Mouse (Mus musculus): ENCODE results near the gene Kif1c.

The Kif1c gene

DNA sequence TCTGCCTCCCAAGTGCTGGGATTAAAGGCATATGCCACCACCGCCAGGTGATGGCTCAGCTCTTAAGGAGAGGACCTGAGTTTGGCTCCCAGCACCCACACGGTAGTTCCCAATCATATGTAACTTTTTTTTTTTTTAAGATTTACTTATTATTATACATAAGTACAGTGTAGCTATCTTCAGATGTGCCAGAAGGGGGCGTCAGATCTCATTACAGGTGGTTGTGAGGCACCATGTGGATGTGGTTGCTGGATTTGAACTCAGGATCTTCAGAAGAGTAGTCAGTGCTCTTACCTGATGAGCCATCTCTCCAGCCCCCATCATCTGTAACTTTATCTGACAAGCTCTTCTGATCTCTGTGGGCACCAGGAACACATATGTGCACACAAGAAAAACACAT, 3.0 kb upstream of the Kif1c start:
- DNase-seq (ENCODE audit: low read depth, low spot score), result no peak

DNA sequence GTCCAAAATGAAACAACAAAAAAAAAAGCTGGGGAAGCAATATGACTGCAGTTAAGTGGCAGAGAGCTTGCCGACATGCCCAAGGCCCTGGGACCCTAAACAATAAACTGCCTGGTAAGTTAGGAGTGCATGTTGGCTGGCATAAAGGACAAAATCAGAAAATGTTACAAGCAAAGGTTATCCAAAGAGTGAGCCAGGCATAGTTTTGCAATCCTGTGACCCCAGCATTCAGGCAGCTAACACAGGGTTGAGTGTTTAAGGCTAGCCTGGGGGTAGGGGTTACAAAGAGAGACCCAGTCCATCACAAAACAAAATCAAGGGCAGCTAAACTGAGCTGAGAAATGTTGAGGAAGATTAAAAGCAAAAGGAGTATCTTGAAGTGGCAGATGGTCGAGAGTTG, 1.3 kb upstream of the Kif1c start:
- DNase-seq (ENCODE audit: low read depth, low spot score), result no peak

DNA sequence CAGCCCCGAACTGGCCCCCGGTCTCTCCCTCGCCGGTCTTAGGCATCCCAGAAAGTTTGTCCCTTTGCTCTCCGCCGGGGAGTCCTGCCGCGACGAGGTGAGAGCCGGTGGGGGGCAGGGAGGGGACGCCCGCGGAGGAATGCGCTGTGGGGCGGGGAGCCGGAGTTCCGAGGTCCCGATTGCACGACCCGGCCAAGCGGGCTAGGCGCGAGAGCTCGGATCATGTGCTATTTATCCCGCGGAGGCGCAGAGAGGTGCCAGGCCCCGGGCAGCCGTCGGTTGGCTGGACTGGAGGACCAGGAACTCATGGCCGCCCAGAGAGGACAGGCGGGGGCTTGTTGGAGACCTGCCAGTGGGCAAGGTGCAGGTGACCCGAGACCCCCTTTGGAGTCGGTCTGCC, 265 bp downstream of the Kif1c start:
- no peak for DNase-seq (ENCODE audit: low read depth, low spot score)

DNA sequence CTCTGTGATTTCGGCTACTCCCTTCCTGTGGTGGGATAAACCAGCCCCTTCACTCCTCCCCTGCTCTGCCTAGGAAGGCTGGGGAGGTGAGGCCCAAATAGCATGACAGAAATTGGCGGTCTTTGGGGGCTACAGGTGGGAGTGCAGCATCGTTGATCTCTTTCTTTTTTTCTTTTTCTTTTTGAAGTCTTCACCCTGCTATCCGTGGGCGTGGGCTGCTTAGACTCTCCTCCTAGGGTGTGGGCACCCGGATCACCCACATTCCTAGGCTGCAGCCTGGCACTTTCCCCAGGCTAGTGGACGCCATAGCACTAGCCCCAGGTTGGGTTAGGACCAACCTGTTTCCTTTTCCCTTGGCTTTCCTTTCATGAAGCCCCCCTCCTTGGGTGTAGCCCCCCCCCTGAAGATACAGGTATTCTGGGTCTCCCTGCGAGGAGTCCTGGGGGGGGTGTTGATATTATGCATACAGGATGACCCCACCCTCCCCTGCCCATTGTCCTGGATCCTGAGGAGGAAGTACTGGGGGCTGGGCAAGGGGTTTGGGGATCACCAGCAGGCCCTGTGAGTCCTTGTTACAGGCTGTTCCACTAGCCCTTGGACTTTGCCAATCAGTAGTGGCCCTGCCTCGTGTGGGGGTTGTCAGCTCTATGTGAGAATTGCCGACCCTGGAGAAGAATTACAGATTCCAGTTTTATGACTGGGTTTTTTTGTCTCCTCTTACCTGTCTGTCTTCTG, 1.0 kb downstream of the Kif1c start:
- no peak for DNase-seq (ENCODE audit: low read depth, low spot score)

DNA sequence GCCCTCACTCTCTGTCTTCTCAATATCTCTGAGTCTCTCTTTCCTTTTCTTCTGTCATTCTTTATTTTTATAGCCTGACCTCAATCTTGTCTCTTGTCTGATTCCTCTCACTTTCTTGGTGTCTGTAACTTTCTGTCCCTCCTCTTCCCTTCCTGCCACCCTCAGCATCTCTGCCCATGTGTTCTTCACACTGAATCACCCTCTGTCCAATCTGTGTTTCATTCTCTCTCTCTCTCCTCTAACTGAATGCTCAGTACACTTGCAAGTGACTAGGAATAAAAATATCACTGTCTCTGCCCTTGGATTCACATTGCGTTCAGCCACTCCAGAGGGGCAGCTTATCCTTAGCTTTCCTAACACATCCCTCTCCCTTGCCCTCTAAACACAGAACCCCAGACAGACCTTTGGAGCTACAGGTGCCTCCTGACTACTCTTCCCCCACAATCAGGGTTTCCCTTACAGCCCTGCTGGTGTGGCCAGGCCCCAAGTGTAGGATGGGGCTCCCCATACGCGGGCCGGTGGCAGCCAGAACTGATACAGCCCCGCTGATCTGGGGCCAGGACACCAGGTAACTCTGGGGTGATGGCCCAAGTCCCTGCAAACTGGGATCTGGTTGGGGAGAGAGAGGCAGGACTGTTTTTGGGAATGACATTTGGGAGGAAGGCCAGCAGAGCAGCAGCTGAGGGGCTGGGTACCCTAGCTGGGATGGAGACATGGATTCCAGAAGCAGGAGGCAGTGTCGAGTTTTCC, 1.8 kb downstream of the Kif1c start:
- no peak for DNase-seq (ENCODE audit: low read depth, low spot score)

DNA sequence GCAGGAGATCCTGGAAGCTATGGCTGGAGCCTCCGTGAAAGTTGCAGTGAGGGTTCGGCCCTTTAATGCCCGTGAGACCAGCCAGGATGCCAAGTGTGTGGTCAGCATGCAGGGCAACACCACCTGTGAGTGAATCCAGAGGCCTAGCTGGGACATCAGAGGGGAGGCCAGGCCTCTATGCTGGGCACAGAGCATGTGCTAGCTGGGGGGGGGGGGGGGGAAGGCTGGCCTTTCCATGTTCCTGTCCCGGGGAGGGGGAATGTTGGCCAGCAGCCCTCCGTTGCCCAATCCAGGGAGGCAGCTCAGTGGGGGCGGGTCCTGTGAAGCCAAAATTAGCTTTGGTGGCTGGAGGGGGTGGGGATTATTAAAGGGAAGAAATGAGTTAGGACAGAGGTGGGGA, 2.4 kb downstream of the Kif1c start:
- no peak for DNase-seq (ENCODE audit: low read depth, low spot score)

DNA sequence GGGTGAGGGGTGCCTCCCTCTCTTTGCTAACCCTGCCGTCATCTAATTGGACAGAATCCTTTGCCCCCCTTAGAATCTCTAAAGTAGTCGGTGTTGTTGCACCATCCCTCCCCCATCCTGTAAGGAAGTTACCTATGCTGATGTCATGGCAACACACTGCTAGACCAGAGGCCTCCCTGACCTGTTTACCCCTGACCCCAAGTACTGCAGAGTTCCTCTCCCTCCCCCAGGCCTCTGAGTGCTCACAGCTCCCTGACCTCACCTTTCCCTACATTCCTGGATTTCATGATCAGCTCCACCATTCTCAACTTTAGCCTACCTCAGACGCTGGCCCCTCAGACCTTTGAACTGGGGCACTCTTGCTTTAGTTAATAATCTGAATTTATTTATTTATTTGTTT, 5.8 kb downstream of the Kif1c start:
- no peak for DNase-seq (ENCODE audit: low read depth, low spot score)

DNA sequence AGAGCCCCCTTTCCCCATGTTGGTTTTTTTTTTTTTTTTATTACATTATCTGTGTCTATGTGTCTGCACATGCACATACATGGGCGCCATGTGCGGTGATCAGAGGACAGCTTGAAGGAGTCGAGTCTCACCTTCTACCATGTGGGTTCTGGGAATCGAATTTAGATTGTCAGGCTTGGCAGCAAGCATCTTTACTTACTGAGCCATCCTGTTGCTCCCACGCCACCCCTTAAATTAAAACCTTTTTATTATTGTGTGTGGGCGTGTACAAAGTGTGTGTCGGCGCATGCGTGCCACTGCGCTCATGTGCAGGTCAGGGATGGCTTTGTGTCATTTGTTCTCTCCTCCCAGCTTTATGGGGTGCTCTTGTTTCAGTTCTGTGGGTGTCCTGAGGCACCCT, 10.7 kb downstream of the Kif1c start:
- no peak for DNase-seq (ENCODE audit: low read depth, low spot score)

DNA sequence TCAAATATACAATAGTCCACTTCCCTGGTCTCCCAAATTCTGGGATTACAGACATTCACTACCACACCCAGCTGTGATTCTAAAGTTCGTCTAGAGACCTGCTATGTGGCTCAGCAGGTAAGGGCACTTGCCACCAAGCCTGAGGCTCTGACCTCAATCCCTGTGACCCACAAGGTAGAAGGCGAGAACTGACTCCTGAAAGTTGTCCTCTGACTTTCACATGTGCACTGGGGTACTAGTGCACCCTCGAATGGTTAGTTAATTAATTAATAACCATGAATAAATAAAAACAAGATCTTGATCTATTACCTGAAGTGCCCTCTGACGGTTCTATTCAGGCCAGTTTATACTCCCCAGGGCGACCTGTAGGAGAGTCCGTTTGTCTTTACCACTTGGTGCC, 12.9 kb downstream of the Kif1c start:
- DNase-seq (ENCODE audit: low read depth, low spot score), result no peak

DNA sequence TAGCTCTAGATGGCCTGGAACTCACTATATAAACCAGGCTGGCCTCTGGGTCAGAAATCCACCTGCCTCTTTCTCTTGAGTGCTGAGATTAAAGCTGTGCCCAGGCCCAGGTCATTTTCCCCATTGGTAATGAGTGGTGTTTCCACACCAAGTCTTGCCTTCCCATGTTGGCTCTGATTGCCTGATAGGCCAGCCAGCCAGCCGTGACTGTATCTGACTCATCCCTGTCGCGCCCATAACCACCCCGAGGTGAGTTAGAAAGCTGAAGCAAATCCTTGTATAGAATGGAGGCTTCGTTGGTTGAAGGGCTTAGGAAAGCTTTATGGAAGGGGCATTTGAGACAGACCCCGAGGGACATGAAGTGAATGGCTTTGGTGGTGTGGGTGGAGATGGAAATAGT, 15.5 kb downstream of the Kif1c start:
- no peak for DNase-seq (ENCODE audit: low read depth, low spot score)

DNA sequence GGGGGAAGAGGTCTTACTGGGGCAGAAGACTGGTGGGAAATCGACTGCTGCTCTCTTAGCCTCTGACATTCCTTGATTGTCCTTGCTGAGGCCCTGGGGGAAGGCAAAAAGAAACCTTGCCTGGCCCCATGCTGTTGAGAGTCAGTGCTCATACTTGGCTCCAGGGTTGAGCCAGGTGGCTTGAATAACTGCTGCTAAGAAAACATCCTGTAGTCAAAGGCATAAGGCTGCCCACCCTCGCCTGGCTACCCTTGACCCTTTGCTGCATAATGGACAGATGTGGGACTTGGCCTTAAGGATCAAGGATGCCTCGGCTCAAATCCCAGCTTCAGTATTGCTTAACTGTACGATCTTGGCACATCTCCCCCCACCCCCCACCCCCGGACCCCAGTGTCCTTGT, 18.1 kb downstream of the Kif1c start:
- no peak for DNase-seq (ENCODE audit: low read depth, low spot score)

DNA sequence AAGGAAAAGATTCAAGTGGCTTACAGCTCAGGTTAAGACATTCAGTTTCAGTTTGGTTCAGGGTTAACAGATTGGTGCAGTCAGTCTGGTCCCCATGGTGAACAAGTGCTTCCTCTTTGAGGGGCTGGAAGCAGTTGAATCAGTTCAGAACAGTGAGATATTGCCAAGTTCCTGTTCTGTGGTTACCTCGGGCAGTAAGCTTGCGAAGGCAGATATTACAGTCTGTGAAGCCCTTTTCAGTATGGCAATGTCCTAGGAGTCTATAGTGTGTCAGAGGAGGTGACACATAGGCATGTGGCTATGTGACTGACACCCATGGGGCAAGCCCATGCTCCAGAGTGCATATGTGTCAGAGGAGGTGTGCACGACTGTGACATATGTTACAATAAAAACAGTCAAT, 20.2 kb downstream of the Kif1c start:
- no peak for DNase-seq (ENCODE audit: low read depth, low spot score)

DNA sequence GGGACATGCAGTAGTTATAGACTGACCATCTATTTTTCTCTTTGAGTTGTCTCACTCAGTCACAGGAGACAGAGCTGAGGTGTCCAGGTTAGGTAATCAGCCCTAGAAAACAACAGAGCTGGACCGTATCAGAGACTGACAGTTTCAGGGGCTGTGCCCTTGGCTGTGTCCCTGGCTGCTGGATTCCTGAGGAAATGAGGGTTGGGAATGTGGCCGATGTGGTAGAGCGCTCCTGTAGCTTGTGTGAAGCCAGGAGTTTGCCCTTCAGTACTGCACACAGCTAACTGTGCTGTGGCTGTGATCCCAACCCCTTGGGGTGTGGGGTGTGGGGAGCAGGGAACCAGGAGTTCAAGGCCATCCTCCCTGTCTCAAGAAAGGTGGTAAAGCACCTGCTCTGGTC, 20.7 kb downstream of the Kif1c start:
- no peak for DNase-seq (ENCODE audit: low read depth, low spot score)

DNA sequence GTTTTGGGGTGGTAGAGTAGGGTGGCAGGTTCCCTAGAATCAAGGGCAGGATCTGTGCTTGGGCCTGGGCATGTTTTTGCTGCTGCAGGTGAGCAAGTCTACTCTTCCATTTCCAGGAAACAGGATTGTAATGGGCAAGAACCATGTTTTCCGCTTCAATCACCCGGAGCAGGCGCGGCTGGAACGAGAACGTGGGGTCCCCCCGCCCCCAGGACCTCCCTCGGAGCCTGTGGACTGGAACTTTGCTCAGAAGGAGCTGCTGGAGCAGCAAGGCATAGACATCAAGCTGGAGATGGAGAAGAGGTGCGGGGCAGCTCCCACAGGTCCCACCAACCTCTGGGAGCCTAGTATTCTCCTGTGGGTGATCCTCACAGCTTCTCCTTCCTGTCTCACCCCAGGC, 24.4 kb downstream of the Kif1c start:
- no peak for DNase-seq (ENCODE audit: low read depth, low spot score)

DNA sequence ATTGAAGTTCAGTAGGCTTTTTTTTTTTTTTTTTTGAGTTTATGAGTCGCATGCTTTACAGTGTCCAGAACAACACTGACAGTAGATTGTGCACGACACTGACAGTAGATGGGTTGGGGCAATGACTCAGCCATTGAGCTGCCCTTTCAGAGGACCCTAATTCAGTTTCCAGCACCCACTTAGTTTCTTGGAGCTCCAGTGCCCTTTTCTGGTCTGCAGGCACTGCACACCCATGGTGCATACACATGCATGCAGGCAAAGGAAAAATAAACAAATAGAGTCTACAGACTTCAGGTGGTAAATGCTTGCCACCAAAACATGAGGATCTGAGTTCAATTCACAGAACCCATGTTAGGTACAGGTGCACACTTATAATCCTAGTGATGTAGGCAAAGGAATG, 26.2 kb downstream of the Kif1c start:
- DNase-seq (ENCODE audit: low read depth, low spot score), result no peak

DNA sequence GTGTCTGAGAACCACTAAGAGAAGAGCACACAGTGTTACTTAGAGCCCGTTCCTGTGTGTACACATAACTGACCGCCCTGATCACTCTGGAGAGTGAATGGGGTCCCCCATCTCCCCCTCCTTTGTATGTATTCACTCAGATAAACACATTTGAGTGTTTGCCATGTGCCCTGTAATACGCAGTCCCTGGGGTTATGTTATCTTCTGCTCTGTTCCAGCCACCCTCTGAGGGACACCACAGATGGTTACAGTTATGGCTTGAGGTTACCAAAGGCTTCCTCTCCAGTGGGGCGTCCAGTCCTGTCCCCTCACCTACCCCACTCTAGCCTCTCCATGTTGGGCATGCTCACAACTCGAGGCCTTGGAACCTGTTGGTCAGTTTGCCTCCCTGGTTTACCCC, 27.0 kb downstream of the Kif1c start:
- DNase-seq (ENCODE audit: low read depth, low spot score), result no peak

DNA sequence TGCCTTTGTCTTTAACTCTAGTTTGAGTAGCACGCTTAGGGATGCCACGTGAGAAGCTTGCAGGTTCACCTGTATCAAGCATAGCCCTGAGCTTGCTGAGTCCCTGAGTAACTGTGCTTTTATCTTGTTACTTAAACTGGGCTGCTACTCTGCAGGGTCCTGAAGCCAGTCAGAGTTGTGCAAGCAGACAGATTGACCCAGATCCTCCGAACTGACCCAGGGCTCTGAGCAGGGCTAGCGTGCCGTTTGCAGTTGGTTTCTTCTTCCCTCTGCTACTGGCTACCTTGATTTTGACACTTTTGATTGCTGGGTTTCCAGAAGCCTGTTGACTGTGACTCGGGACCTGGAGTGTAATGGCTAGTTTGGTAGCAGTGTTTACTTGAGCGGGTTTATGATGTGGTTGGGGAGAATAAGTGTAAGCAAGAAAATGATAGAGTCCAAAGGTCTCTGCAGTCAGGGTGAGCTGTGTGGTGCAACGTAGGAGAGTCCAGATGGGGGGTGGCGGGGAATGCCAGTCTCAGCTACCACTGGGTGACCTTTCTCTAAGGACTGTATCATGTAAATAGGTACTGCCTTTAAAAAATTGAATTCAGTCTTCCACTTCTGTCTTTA, 30.2 kb downstream of the Kif1c start:
- no peak for DNase-seq (ENCODE audit: low read depth, low spot score)

DNA sequence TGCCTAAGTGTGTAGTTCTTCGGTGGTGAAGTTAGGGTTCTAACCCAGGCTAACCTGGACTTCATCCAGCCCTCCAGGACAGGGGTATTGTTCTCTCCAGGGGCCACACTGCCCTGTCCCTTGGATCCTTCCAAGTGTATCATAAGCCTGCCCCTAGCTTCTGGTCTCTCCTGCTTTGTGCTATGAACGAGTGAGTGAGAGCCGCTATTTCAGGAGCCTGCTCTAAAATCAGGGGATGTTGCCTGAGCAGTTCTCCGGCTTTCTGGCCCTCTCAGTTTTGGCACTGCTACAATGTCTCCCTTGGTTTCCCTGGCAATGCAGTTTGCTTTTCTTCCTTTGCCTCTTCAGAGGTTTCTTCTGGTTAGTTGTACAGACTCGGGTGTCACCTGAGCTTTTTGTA, 30.8 kb downstream of the Kif1c start:
- DNase-seq (ENCODE audit: low read depth, low spot score), result no peak

DNA sequence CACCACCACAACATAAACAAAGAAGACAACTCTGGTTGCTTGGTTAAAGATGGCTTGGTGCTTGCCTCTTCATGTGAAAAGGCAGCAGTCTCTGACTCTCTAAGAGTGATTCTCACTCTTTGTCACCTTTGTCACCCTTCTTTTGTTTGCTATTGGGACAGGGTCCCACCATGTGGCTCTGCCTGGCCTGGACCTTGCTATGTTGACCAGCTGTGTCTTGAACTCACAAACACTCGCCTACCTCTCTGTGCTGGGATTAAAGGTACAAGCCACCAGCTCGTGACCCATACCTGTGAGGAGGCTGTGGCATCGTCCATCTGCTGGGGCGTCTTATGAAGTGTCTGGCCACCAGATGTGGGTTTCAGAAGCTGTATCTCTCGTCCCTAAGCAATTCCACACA, 32.9 kb downstream of the Kif1c start:
- no peak for DNase-seq (ENCODE audit: low read depth, low spot score)

DNA sequence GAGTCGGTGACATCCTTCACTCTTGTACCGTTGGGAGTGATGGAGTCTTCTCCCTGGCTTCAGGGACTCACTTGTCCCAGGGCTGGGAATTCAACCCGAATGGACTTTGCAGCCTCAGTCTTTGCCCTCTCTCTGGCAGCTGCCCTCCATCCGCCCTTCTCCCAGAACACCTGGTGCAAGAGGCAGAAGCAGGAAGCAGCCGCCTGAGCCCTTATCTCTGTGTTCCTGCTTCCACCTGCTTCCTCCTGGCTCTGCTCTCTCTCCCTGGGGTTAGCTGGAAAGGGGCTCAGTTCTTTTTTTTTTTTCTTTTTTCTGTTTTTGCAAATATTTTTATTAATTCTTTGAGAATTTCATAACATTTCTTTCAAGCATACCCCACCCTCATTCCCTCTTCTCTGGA, 37.4 kb downstream of the Kif1c start:
- no peak for DNase-seq (ENCODE audit: low read depth, low spot score)

DNA sequence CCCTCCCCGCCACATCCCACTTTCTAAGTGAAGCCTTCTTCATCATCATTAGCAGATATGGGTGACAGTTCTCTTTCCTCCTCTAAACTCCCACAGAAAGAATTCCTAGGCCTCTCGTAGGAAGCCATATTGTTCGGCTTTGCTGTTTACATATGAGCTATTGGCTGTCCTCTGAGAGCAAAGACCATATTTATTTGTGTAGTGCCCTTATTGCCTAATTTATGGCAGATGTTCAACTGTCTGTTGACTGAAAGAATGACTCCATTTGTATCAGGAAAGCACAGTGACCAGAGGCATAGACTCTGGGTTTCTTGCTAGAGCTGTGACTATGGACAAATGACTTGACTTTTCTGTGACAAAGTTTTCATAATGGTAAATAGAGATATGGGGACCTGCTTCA, 41.3 kb downstream of the Kif1c start:
- DNase-seq (ENCODE audit: low read depth, low spot score), result no peak

DNA sequence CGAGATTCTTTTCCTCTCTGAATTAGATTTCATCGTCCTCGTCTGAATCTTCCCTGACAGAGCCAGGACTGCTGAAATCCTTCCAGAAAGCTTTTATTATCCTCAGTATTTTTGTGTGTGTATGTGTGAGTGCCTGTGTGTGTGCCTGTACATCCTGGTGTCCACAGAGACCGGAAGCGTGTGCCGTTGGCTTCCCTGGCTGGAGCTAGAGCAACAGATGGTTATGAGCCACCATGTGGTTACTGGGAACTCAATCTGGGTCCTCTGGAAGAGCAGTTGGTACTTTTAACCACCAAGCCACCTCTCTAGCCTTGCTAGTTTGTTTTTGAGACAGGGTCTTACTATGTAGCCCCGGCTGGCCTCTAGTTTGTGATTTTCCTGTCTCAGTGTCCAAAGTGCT, 41.8 kb downstream of the Kif1c start:
- DNase-seq (ENCODE audit: low read depth, low spot score), result no peak
